Mouse (Mus musculus): ENCODE measurements around the gene Cep19. TPM values are rescaled to one million over a fixed set of nuclear protein-coding genes. Genes with fewer than 3 reads are reported as not detected.

Gene Cep19
- polyA plus RNA-seq, 1 experiment from 2014 or later: 18.3 TPM

DNA sequence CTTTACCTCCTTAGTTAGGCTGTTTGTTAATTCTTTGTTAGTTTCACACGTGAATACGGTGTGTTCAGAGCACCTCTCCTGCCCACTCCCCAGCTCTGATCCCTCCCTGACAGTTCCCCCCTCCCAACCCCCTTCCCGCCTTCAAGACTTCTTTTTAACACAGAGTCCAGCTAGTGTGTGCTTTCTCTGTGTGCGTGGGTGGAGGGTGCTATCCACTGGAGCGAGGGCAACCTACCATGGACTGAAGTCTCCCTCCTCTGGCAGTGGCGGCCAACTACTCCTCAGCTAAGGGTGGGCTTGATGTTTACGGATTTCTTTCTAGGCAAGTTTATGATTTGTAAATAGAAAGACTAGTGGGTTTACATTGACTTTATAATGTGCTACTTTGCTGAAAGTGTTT, 8.6 kb downstream of the Cep19 start:
- H3K27ac ChIP-seq (replicated peaks): no peak overlapping the region

DNA sequence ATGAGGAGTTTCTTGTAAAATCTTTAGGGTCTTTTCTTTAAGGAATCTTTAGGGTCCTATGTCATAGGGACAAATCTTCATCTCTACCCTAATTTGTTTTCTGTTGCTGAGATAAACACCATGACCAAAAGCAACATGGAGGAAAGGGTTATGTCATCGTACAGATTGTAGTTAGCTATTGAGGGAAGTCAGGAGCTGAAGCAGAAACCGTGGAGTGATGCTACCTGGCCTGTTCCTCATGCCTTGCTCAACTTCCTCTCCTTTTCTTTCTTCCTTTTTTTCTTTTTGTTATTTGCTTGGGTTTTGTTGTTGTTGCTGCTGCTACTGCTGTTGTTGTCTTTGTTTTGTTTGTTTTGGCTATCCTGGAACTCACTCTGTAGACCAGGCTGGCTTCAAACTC, 9.0 kb downstream of the Cep19 start:
- no peaks in the 10 kb centered on the region for H3K4me1 ChIP-seq
- ATAC-seq (ENCODE audit: extremely low read depth, insufficient number of reproducible peaks, low FRiP score, low TSS enrichment): no peak
- H3K9me3 ChIP-seq: 0 out of 2 replicates have a peak, but pooled peaks cover 3% of the 10 kb centered on the region
- H3K27me3 ChIP-seq (replicated peaks): no peaks in the 10 kb centered on the region
- no peak overlapping the region for H3K4me2 ChIP-seq
- no peak overlapping the region for H3K4me3 ChIP-seq
- 79% methylated on average over 2 of the region's 2 CpGs for WGBS
- H3K9ac ChIP-seq: no peak overlapping the region
- H3K36me3 ChIP-seq: peaks cover 57% of the 10 kb centered on the region
- H3K27ac ChIP-seq (replicated peaks): no peak overlapping the region

More for the DNA sequence above, 8.6 kb downstream of the Cep19 start:
- H3K36me3 ChIP-seq: peaks cover 61% of the 10 kb centered on the region
- WGBS: 67% methylated on average over 7 of the region's 7 CpGs
- H3K9ac ChIP-seq: no peak overlapping the region
- no peak overlapping the region for H3K4me3 ChIP-seq
- H3K4me2 ChIP-seq: no peak overlapping the region
- H3K4me1 ChIP-seq: no peaks in the 10 kb centered on the region
- no peak for ATAC-seq (ENCODE audit: extremely low read depth, insufficient number of reproducible peaks, low FRiP score, low TSS enrichment)
- 0 out of 2 replicates have a peak, but pooled peaks cover 3% of the 10 kb centered on the region for H3K9me3 ChIP-seq
- no peaks in the 10 kb centered on the region for H3K27me3 ChIP-seq (replicated peaks)

DNA sequence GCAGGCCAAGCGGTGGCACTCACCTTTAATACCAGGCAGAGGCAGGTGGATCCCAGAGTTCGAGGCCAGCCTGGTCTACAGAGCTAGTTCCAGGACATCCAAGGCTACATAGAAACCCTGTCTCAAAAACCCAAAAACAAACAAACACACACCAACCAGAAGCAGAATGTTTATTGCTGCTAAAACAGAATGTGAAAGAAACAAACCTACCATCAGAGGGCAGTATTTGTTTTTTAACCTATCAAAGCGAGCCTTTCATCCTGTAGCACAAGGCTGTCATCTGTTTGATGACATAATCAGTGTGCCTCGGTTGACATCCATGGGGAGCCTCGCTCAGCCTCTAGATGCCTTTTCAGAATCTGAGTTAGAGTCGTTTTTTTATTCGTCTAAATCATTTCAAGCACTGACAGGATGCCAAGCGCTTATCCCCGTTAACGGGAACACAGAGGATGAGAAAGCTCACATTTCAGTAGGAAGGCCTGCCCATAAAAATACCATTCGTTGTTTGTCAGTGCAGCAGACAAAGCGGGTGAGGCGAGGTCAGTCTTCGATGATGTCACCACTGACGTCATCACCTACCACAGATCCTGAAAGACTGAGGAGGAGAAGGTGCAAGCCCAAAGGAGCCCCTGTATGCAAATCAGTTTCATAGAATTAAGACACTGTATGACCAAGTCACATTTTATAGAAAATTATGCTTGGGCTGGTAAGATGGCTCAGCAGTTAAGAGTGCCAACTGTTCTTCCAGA, 11.5 kb downstream of the Cep19 start:
- 66% methylated on average over 15 of the region's 15 CpGs for WGBS
- no peak overlapping the region for H3K9ac ChIP-seq

DNA sequence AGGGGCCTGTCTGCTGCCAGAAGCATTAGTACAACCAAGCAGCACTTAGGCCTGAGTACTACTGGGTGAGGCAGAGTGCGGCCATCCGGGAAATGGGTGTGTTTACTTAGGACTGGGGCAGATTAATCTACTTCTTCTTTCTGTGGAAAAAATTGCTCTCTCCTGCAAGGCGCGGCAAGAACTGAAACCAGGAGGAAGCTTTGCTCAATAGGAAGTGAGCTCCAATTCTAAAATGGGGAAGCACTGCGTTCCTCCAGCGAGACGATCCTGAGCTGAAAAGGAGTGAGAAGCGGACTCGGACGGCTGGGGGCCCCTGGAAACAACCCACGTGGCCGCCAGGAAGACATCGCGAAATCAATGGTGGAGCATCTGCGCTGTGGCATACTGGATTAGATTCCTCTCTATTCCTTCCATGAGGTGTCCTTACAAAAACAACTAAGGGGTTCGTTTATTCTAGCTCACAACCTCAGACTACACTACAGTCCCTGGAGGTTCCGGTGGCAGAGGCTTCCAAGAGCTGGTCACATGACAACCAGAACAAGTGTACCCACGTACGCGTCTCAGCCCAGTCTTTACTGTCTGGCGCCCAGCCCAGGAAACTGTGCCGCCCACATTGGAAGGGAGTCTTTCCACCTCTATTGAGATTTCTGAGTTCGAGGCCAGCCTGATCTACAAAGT, 14.1 kb downstream of the Cep19 start:
- peak overlapping the region; percentile 46 for H3K4me2 ChIP-seq
- WGBS: 50% methylated on average over 23 of the region's 23 CpGs
- no peak; the same call in 1 of the 2 replicates for ATAC-seq (ENCODE audit: extremely low read depth, insufficient number of reproducible peaks, low FRiP score, low TSS enrichment)
- peaks cover 10% of the 10 kb centered on the region for H3K4me1 ChIP-seq
- H3K4me3 ChIP-seq: 0 out of 2 replicates have a peak overlapping the region, but pooled peaks have one; percentile 13
- no peaks in the 10 kb centered on the region for H3K9me3 ChIP-seq
- H3K36me3 ChIP-seq: peaks cover 14% of the 10 kb centered on the region
- H3K27me3 ChIP-seq (replicated peaks): no peaks in the 10 kb centered on the region
- H3K9ac ChIP-seq: 0 out of 2 replicates have a peak overlapping the region, but pooled peaks have one; percentile 50
- H3K27ac ChIP-seq (replicated peaks): peak overlapping the region; percentile 72

More for the DNA sequence above, 11.5 kb downstream of the Cep19 start:
- H3K27me3 ChIP-seq (replicated peaks): no peaks in the 10 kb centered on the region
- H3K4me1 ChIP-seq: peaks cover 7% of the 10 kb centered on the region
- no peak overlapping the region for H3K4me2 ChIP-seq
- peaks cover 34% of the 10 kb centered on the region for H3K36me3 ChIP-seq
- H3K9me3 ChIP-seq: no peaks in the 10 kb centered on the region
- H3K27ac ChIP-seq (replicated peaks): no peak overlapping the region
- no peak for ATAC-seq (ENCODE audit: extremely low read depth, insufficient number of reproducible peaks, low FRiP score, low TSS enrichment)
- H3K4me3 ChIP-seq: no peak overlapping the region

DNA sequence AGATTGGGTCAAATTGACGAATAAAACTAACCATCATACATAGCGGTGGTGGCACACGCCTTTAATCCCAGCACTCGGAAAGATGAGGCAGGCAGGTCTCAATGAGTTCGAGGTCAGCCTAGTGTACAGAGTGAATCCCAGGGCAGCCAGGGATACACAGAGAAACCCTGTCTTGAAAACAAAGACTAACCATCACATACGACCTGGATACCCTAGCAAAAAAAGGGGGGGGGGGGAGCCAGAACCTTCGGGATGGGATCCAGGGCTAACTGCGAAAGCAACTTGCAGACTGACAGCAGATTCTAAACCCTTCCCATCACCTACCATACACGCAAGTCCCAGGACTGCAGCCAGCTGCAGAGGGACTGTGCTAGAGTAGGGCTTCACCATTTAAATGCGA, 14.8 kb downstream of the Cep19 start:
- Histone ChIP-seq H3K27ac (replicated peaks) (no peak overlapping the region), H3K9ac (0 out of 2 replicates have a peak overlapping the region, but pooled peaks have one; percentile 8), H3K4me2 (no peak overlapping the region), H3K4me3 (no peak overlapping the region), H3K4me1 (peaks cover 10% of the 10 kb centered on the region), H3K9me3 (no peaks in the 10 kb centered on the region), H3K27me3 (replicated peaks) (no peaks in the 10 kb centered on the region), H3K36me3 (peaks cover 10% of the 10 kb centered on the region)
- no peak for ATAC-seq (ENCODE audit: extremely low read depth, insufficient number of reproducible peaks, low FRiP score, low TSS enrichment)
- WGBS: 78% methylated on average over 10 of the region's 10 CpGs

DNA sequence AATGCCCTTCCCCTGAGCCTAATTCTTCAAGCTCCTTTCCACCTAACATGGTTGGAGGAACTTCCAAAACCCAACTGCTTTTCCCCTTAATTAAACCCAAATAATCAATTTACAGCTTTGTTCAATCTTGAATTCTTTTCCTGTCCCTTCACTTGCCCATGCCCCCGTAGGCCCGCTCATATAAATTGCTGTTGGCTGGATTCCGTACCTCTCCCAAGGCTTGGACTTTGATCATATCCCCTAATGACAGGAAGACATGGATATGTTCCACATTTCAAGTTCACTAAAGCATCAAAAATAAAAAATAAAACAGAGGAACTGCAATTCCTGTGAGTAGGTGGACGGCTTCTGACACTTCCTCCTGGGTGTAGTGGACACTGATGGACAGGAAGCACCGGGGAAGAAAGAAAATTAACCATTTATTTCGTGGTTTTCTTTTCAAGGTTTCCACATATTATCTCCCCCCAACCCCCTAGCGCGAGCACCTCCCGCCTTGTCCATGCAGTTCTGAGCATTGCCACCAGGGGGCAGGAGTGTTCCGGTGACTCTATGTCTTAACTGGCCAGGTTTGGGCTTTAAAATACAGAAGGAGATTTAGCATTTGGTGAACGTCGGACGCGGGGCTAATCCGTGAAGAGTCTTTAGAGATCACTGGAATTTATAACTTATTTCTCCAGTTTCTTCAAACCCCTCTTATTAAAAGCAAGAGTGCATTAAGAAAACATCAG, 15.5 kb downstream of the Cep19 start:
- H3K9me3 ChIP-seq: no peaks in the 10 kb centered on the region
- H3K9ac ChIP-seq: peak overlapping the region; percentile 8; the same call in 1 of the 2 replicates
- ATAC-seq (ENCODE audit: extremely low read depth, insufficient number of reproducible peaks, low FRiP score, low TSS enrichment): no peak
- H3K27ac ChIP-seq (replicated peaks): no peak overlapping the region
- peaks cover 10% of the 10 kb centered on the region for H3K4me1 ChIP-seq
- H3K4me3 ChIP-seq: no peak overlapping the region
- H3K36me3 ChIP-seq: peaks cover 8% of the 10 kb centered on the region
- 14% methylated on average over 15 of the region's 15 CpGs for WGBS
- H3K4me2 ChIP-seq: peak overlapping the region; percentile 38
- no peaks in the 10 kb centered on the region for H3K27me3 ChIP-seq (replicated peaks)

DNA sequence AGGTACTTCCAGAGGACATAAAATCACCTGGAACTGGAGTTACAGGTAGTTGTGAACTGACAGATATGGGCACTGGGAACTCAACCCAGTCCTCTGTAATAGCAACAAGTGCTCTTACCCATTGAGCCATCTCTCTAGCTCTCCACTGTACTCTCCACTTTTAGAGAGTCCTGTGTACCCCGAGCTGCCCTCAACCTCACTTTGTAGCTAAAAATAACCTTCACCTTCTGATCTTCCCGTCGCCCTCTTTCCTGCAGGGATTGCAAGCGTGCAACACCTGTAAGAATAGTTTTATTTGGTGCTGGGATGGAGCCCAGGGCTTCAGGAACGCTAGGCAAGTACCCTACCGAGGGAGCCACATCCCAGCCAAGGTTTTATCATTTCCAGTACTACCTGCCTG, 16.2 kb downstream of the Cep19 start:
- no peak overlapping the region for H3K27ac ChIP-seq (replicated peaks)
- ATAC-seq (ENCODE audit: extremely low read depth, insufficient number of reproducible peaks, low FRiP score, low TSS enrichment): no peak
- peaks cover 10% of the 10 kb centered on the region for H3K4me1 ChIP-seq
- 46% methylated on average over 6 of the region's 6 CpGs for WGBS
- no peak overlapping the region for H3K9ac ChIP-seq
- H3K27me3 ChIP-seq (replicated peaks): no peaks in the 10 kb centered on the region
- peaks cover 1% of the 10 kb centered on the region; the same call in 1 of the 2 replicates for H3K36me3 ChIP-seq
- peak overlapping the region; percentile 38 for H3K4me2 ChIP-seq
- H3K9me3 ChIP-seq: no peaks in the 10 kb centered on the region
- no peak overlapping the region for H3K4me3 ChIP-seq

DNA sequence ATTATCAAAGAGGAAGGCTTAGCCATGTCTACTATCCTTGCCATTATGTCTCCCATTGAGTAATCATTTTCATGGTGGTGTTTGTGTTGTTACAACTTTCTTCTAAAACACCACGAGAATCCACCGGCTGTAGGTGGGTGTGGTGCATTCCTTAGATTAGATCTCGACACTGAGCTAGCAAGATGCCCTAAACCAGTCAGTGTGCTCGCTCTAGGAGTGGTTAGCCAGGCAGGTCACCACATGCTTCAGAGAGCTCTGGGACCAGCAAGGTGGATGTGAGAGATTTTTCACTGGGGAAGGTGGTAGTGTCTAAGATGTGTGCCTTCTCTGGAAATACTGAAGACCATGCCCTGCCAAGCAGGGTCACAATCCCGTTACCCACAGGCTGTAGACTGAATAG, 16.6 kb downstream of the Cep19 start:
- Histone ChIP-seq H3K27ac (replicated peaks) (no peak overlapping the region), H3K9ac (no peak overlapping the region), H3K27me3 (replicated peaks) (no peaks in the 10 kb centered on the region), H3K4me2 (no peak overlapping the region), H3K4me1 (peaks cover 10% of the 10 kb centered on the region), H3K4me3 (no peak overlapping the region), H3K9me3 (no peaks in the 10 kb centered on the region), H3K36me3 (no peaks in the 10 kb centered on the region)
- 22% methylated on average over 5 of the region's 5 CpGs for WGBS
- ATAC-seq (ENCODE audit: extremely low read depth, insufficient number of reproducible peaks, low FRiP score, low TSS enrichment): no peak

DNA sequence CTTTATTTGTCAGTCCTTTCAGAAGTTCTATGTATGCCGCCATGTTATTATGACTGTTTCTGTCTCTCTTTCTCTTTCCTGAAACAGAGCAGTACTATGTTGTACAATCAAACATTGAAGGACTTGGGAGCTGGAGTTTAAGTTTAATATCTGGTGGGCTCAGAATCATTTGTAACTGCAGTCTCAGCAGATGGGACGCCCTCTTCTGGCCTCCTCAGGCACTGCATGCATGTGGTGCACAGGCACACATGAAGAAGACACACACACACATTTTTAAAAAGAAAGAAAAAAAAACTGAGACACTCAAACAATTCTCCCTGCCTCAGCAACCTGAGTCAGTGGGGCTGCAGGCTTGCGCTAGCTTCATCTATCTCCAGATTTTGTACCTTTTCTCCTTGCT, 20.9 kb downstream of the Cep19 start:
- Histone ChIP-seq H3K9me3 (no peaks in the 10 kb centered on the region), H3K4me1 (peaks cover 10% of the 10 kb centered on the region), H3K27me3 (replicated peaks) (no peaks in the 10 kb centered on the region), H3K4me3 (no peak overlapping the region), H3K36me3 (no peaks in the 10 kb centered on the region), H3K27ac (replicated peaks) (no peak overlapping the region), H3K9ac (no peak overlapping the region), H3K4me2 (no peak overlapping the region)
- ATAC-seq (ENCODE audit: extremely low read depth, insufficient number of reproducible peaks, low FRiP score, low TSS enrichment): no peak
- 74% methylated on average over 3 of the region's 3 CpGs for WGBS

DNA sequence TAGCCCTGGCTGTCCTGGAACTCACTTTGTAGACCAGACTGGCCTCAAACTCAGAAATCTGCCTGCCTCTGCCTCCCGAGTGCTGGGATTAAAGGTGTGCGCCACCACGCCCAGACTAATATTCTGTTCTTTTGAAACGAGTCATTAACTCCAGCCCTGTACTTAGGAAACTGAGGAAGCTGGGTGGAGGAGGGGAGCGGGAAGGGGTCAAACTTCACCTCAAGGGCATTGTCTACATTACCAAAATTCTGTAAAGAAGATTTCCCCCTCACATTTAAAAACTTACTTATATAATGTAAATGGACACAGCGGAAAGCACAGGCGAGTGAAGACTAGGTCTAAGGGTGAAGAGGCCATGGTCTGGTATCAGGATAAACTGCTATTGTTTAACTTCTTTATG, 24.4 kb downstream of the Cep19 start:
- H3K27ac ChIP-seq (replicated peaks): no peak overlapping the region
- no peak for ATAC-seq (ENCODE audit: extremely low read depth, insufficient number of reproducible peaks, low FRiP score, low TSS enrichment)
- no peaks in the 10 kb centered on the region for H3K9me3 ChIP-seq
- H3K4me3 ChIP-seq: no peak overlapping the region
- WGBS: 79% methylated on average over 7 of the region's 7 CpGs
- H3K36me3 ChIP-seq: no peaks in the 10 kb centered on the region
- H3K4me1 ChIP-seq: no peaks in the 10 kb centered on the region
- no peak overlapping the region for H3K4me2 ChIP-seq
- H3K27me3 ChIP-seq (replicated peaks): no peaks in the 10 kb centered on the region
- no peak overlapping the region for H3K9ac ChIP-seq
